Mouse (Mus musculus): ENCODE results near the gene Gstt2. TPM values are rescaled to one million over a fixed set of nuclear protein-coding genes. Genes with fewer than 3 reads are reported as not detected.
"Not testable (repeated sequence)": the region's sequence is repeated elsewhere in the genome, so short reads cannot be mapped to it uniquely, and the experiment has no call there.

The Gstt2 gene
- polyA plus RNA-seq, 1 experiment from 2014 or later, result 7.9 TPM

- Histone ChIP-seq H3K9me3 (replicated peaks) (no peaks in the 10 kb centered on the region), H3K27ac (no peak overlapping the region), H3K4me2 (replicated peaks) (no peak overlapping the region), H3K27me3 (0 out of 2 replicates have a peak, but pooled peaks cover 3% of the 10 kb centered on the region), H3K36me3 (peaks cover 20% of the 10 kb centered on the region), H3K9ac (no peak overlapping the region), H3K4me3 (no peak overlapping the region), H3K4me1 (peaks cover 32% of the 10 kb centered on the region)
- ATAC-seq (ENCODE audit: low FRiP score), result peak; percentile 38; the same call in 1 of the 2 replicates
- 23% methylated on average over 10 of the region's 10 CpGs for WGBS
These were observed 16.2 kb upstream of the Gstt2 start for GRCm38 (mm10) chr10:75853452-75853851.

- WGBS, result 96% methylated on average over 12 of the region's 12 CpGs
- no peaks in the 10 kb centered on the region for H3K9me3 ChIP-seq (replicated peaks)
- H3K36me3 ChIP-seq, result peaks cover 12% of the 10 kb centered on the region
- ATAC-seq (ENCODE audit: low FRiP score), result no peak
- 0 out of 2 replicates have a peak, but pooled peaks cover 3% of the 10 kb centered on the region for H3K27me3 ChIP-seq
- H3K4me2 ChIP-seq (replicated peaks), result no peak overlapping the region
- no peak overlapping the region for H3K27ac ChIP-seq
- H3K9ac ChIP-seq, result no peak overlapping the region
- peaks cover 25% of the 10 kb centered on the region for H3K4me1 ChIP-seq
- no peak overlapping the region for H3K4me3 ChIP-seq
These were observed 15.4 kb upstream of the Gstt2 start for GRCm38 (mm10) chr10:75852539-75853125.

GRCm38 (mm10) chr10:75851681-75852080 is 14.5 kb upstream of the Gstt2 start:
- WGBS, result 26% methylated on average over 3 of the region's 3 CpGs

GRCm38 (mm10) chr10:75851076-75851475 is 13.9 kb upstream of the Gstt2 start:
- Histone ChIP-seq H3K9ac (no peak overlapping the region; the same call in 1 of the 2 replicates), H3K27ac (no peak overlapping the region), H3K4me1 (peaks cover 23% of the 10 kb centered on the region), H3K9me3 (replicated peaks) (no peaks in the 10 kb centered on the region), H3K4me2 (replicated peaks) (no peak overlapping the region), H3K27me3 (0 out of 2 replicates have a peak, but pooled peaks cover 3% of the 10 kb centered on the region), H3K36me3 (no peaks in the 10 kb centered on the region), H3K4me3 (no peak overlapping the region)
- WGBS, result 2% methylated on average over 6 of the region's 6 CpGs
- ATAC-seq (ENCODE audit: low FRiP score), result no peak

More at GRCm38 (mm10) chr10:75851681-75852080, 14.5 kb upstream of the Gstt2 start:
- H3K36me3 ChIP-seq, result peaks cover 3% of the 10 kb centered on the region; the same call in 1 of the 2 replicates
- ATAC-seq (ENCODE audit: low FRiP score), result no peak
- H3K27ac ChIP-seq, result no peak overlapping the region
- H3K4me2 ChIP-seq (replicated peaks), result no peak overlapping the region
- H3K4me3 ChIP-seq, result no peak overlapping the region
- no peak overlapping the region for H3K9ac ChIP-seq
- no peaks in the 10 kb centered on the region for H3K9me3 ChIP-seq (replicated peaks)
- peaks cover 23% of the 10 kb centered on the region for H3K4me1 ChIP-seq
- H3K27me3 ChIP-seq, result 0 out of 2 replicates have a peak, but pooled peaks cover 3% of the 10 kb centered on the region

GRCm38 (mm10) chr10:75848382-75848781 is 11.2 kb upstream of the Gstt2 start:
- no peak overlapping the region for H3K4me2 ChIP-seq (replicated peaks)
- peaks cover 23% of the 10 kb centered on the region for H3K4me1 ChIP-seq
- H3K9me3 ChIP-seq (replicated peaks), result no peaks in the 10 kb centered on the region
- no peaks in the 10 kb centered on the region for H3K36me3 ChIP-seq
- H3K9ac ChIP-seq, result no peak overlapping the region
- 0 out of 2 replicates have a peak, but pooled peaks cover 3% of the 10 kb centered on the region for H3K27me3 ChIP-seq
- no peak overlapping the region for H3K4me3 ChIP-seq
- WGBS, result 22% methylated on average over 3 of the region's 3 CpGs
- no peak for ATAC-seq (ENCODE audit: low FRiP score)
- H3K27ac ChIP-seq, result no peak overlapping the region

- no peaks in the 10 kb centered on the region for H3K36me3 ChIP-seq
- no peaks in the 10 kb centered on the region for H3K9me3 ChIP-seq (replicated peaks)
- no peak for ATAC-seq (ENCODE audit: low FRiP score)
- no peak overlapping the region for H3K4me3 ChIP-seq
- 72% methylated on average over 6 of the region's 6 CpGs for WGBS
- no peaks in the 10 kb centered on the region for H3K27me3 ChIP-seq
- peaks cover 8% of the 10 kb centered on the region; the same call in 1 of the 2 replicates for H3K4me1 ChIP-seq
- H3K27ac ChIP-seq, result no peak overlapping the region
- no peak overlapping the region for H3K9ac ChIP-seq
- no peak overlapping the region for H3K4me2 ChIP-seq (replicated peaks)
These were observed 8.2 kb upstream of the Gstt2 start for GRCm38 (mm10) chr10:75845306-75845930.

- ATAC-seq (ENCODE audit: low FRiP score), result no peak
- 79% methylated on average over 1 of the region's 1 CpGs for WGBS
- H3K27me3 ChIP-seq, result no peaks in the 10 kb centered on the region; the same call in 1 of the 2 replicates
- peaks cover 8% of the 10 kb centered on the region; the same call in 1 of the 2 replicates for H3K4me1 ChIP-seq
- H3K9me3 ChIP-seq (replicated peaks), result no peaks in the 10 kb centered on the region
- H3K9ac ChIP-seq, result no peak overlapping the region
- H3K36me3 ChIP-seq, result no peaks in the 10 kb centered on the region
- H3K27ac ChIP-seq, result no peak overlapping the region
- no peak overlapping the region for H3K4me3 ChIP-seq
- no peak overlapping the region for H3K4me2 ChIP-seq (replicated peaks)
These were observed 7.6 kb upstream of the Gstt2 start for GRCm38 (mm10) chr10:75844800-75845199.

GRCm38 (mm10) chr10:75843898-75844297 is 6.7 kb upstream of the Gstt2 start:
- not testable (repeated sequence) for H3K4me1 ChIP-seq; H3K4me2 ChIP-seq (replicated peaks); H3K27me3 ChIP-seq; H3K4me3 ChIP-seq; ATAC-seq (ENCODE audit: low FRiP score); H3K9ac ChIP-seq; H3K9me3 ChIP-seq (replicated peaks); H3K36me3 ChIP-seq; H3K27ac ChIP-seq
- WGBS, result 85% methylated on average over 6 of the region's 6 CpGs

- Histone ChIP-seq H3K9ac (no peak overlapping the region), H3K4me1 (peaks cover 26% of the 10 kb centered on the region), H3K36me3 (no peaks in the 10 kb centered on the region), H3K4me3 (no peak overlapping the region), H3K27me3 (peaks cover 11% of the 10 kb centered on the region), H3K9me3 (replicated peaks) (no peaks in the 10 kb centered on the region), H3K27ac (no peak overlapping the region), H3K4me2 (replicated peaks) (no peak overlapping the region)
- 85% methylated on average over 10 of the region's 10 CpGs for WGBS
- no peak for ATAC-seq (ENCODE audit: low FRiP score)
These were observed 1.9 kb upstream of the Gstt2 start for GRCm38 (mm10) chr10:75839092-75839491.

- peaks cover 35% of the 10 kb centered on the region for H3K27me3 ChIP-seq
- no peaks in the 10 kb centered on the region for H3K9me3 ChIP-seq (replicated peaks)
- H3K27ac ChIP-seq, result no peak overlapping the region
- H3K4me3 ChIP-seq, result peak overlapping the region; percentile 14; the same call in 1 of the 2 replicates
- ATAC-seq (ENCODE audit: low FRiP score), result no peak
- 40% methylated on average over 9 of the region's 10 CpGs for WGBS
- H3K9ac ChIP-seq, result no peak overlapping the region
- peaks cover 34% of the 10 kb centered on the region for H3K4me1 ChIP-seq
- no peaks in the 10 kb centered on the region for H3K36me3 ChIP-seq
- peak overlapping the region; percentile 46 for H3K4me2 ChIP-seq (replicated peaks)
These were observed 1.3 kb downstream of the Gstt2 start for GRCm38 (mm10) chr10:75835761-75836531.

GRCm38 (mm10) chr10:75835307-75835706 is 1.9 kb downstream of the Gstt2 start:
- H3K4me2 ChIP-seq (replicated peaks), result peak overlapping the region; percentile 46
- H3K4me1 ChIP-seq, result peaks cover 34% of the 10 kb centered on the region
- H3K27ac ChIP-seq, result no peak overlapping the region
- ATAC-seq (ENCODE audit: low FRiP score), result no peak
- 1% methylated on average over 10 of the region's 10 CpGs for WGBS
- no peaks in the 10 kb centered on the region for H3K9me3 ChIP-seq (replicated peaks)
- H3K4me3 ChIP-seq, result peak overlapping the region; percentile 14; the same call in 1 of the 2 replicates
- H3K9ac ChIP-seq, result no peak overlapping the region
- H3K27me3 ChIP-seq, result peaks cover 35% of the 10 kb centered on the region
- no peaks in the 10 kb centered on the region for H3K36me3 ChIP-seq

- peaks cover 35% of the 10 kb centered on the region for H3K27me3 ChIP-seq
- 7% methylated on average over 9 of the region's 9 CpGs for WGBS
- H3K9ac ChIP-seq, result 0 out of 2 replicates have a peak overlapping the region, but pooled peaks have one; percentile 27
- H3K36me3 ChIP-seq, result no peaks in the 10 kb centered on the region
- H3K4me1 ChIP-seq, result peaks cover 34% of the 10 kb centered on the region
- no peak overlapping the region for H3K27ac ChIP-seq
- peak overlapping the region; percentile 34 for H3K4me3 ChIP-seq
- peak overlapping the region; percentile 52 for H3K4me2 ChIP-seq (replicated peaks)
- no peaks in the 10 kb centered on the region for H3K9me3 ChIP-seq (replicated peaks)
- no peak for ATAC-seq (ENCODE audit: low FRiP score)
These were observed 2.5 kb downstream of the Gstt2 start for GRCm38 (mm10) chr10:75834721-75835120.
